Mouse (Mus musculus) lung, embryonic 16.5 days (tissue): Measurements from ENCODE around the gene H2-Eb2. TPM values are rescaled to one million over a fixed set of nuclear protein-coding genes. Genes with fewer than 3 reads are reported as not detected.

ENCODE experiments used
- ATAC-seq: fragments of 200-750 bp; cut with Nextera tagmentation; 2 replicates; pipeline ENCODE4 v1.8.0; 2017; ENCODE audit warnings: low read depth, mild to moderate bottlenecking, moderate library complexity
- H3K27ac ChIP-seq: fragments of 300-500 bp; sonication (generic); 2 replicates; pipeline ENCODE4 v1.5.1; 2014; ENCODE audit warnings: mild to moderate bottlenecking, control low read depth, low read length
- H3K27me3 ChIP-seq: fragments of 300-500 bp; sonication (generic); 2 replicates; pipeline ENCODE4 v1.6.1; 2014; ENCODE audit warnings: low read depth, low read length, mixed read lengths; ENCODE audit not compliant: control insufficient read depth, insufficient read depth
- H3K36me3 ChIP-seq: fragments of 300-500 bp; sonication (generic); 2 replicates; pipeline ENCODE4 v1.6.1; 2014; ENCODE audit warnings: low read length; ENCODE audit not compliant: control insufficient read depth, insufficient read depth
- H3K4me1 ChIP-seq: fragments of 300-500 bp; sonication (generic); replicated peaks from 2 replicates; pipeline ENCODE4 v1.6.1; 2014; ENCODE audit warnings: low read length, mixed read lengths; ENCODE audit not compliant: control insufficient read depth, insufficient read depth
- H3K4me2 ChIP-seq: fragments of 300-500 bp; sonication (generic); 2 replicates; pipeline ENCODE4 v1.6.1; 2014; ENCODE audit warnings: low read depth, low read length, control low read depth
- H3K4me3 ChIP-seq: fragments of 300-500 bp; sonication (generic); 2 replicates; pipeline ENCODE4 v1.5.1; 2014; ENCODE audit warnings: mild to moderate bottlenecking, low read length, control low read depth
- H3K9ac ChIP-seq: fragments of 300-500 bp; sonication (generic); 2 replicates; pipeline ENCODE4 v1.6.1; 2014; ENCODE audit warnings: low read length, control low read depth
- H3K9me3 ChIP-seq: fragments of 300-500 bp; sonication (generic); 2 replicates; pipeline ENCODE4 v1.6.1; 2016; ENCODE audit warnings: low read length; ENCODE audit not compliant: control insufficient read depth
- WGBS: fragments of 180-500 bp; shearing (Covaris S2); extraction: QIAGEN DNeasy Blood & Tissue Kit; methylation state at CpG from one replicate; pipeline ENCODE4 v1.1.7; 2014; 5-methylcytosine and 5-hydroxymethylcytosine counted together
- polyA plus RNA-seq: library from polyadenylated mRNA; unstranded; fragments of >200 nt; fragmentation: Nextera tagmentation; extraction: Ambion mirVana; gene quantifications from 2 replicates; pipeline ENCODE4 v1.2.1, GENCODE M21; 2015

The H2-Eb2 gene
- polyA plus RNA-seq, 1 experiment from 2014 or later = 0.04 TPM

GRCm38 (mm10) chr17:34340619-34341402 is 15.3 kb downstream of the H2-Eb2 start:
- no peak overlapping the region for H3K27ac ChIP-seq
- 57% methylated on average over 3 of the region's 3 CpGs for WGBS
- no peak overlapping the region for H3K4me2 ChIP-seq
- no peaks in the 10 kb centered on the region for H3K36me3 ChIP-seq
- no peaks in the 10 kb centered on the region for H3K27me3 ChIP-seq
- ATAC-seq = no peak
- H3K9me3 ChIP-seq = no peaks in the 10 kb centered on the region
- H3K4me3 ChIP-seq = no peak overlapping the region
- H3K9ac ChIP-seq = no peak overlapping the region
- no peaks in the 10 kb centered on the region for H3K4me1 ChIP-seq

GRCm38 (mm10) chr17:34344882-34345281 is 19.4 kb downstream of the H2-Eb2 start:
- H3K27ac ChIP-seq = no peak overlapping the region
- H3K9ac ChIP-seq = no peak overlapping the region
- no peaks in the 10 kb centered on the region for H3K9me3 ChIP-seq
- no peaks in the 10 kb centered on the region for H3K4me1 ChIP-seq
- H3K27me3 ChIP-seq = no peaks in the 10 kb centered on the region
- no peaks in the 10 kb centered on the region for H3K36me3 ChIP-seq
- H3K4me2 ChIP-seq = no peak overlapping the region
- ATAC-seq = no peak
- no peak overlapping the region for H3K4me3 ChIP-seq
- 78% methylated on average over 4 of the region's 4 CpGs for WGBS

GRCm38 (mm10) chr17:34345486-34345885 is 20.0 kb downstream of the H2-Eb2 start:
- Histone ChIP-seq H3K4me2 (no peak overlapping the region), H3K4me3 (no peak overlapping the region), H3K27me3 (no peaks in the 10 kb centered on the region), H3K27ac (no peak overlapping the region), H3K4me1 (no peaks in the 10 kb centered on the region), H3K36me3 (no peaks in the 10 kb centered on the region), H3K9me3 (no peaks in the 10 kb centered on the region), H3K9ac (no peak overlapping the region)
- 83% methylated on average over 7 of the region's 7 CpGs for WGBS
- ATAC-seq = no peak

- 53% methylated on average over 3 of the region's 3 CpGs for WGBS
- Histone ChIP-seq H3K4me1 (no peaks in the 10 kb centered on the region), H3K27me3 (no peaks in the 10 kb centered on the region), H3K9ac (no peak overlapping the region), H3K4me3 (no peak overlapping the region), H3K4me2 (no peak overlapping the region), H3K36me3 (no peaks in the 10 kb centered on the region), H3K27ac (no peak overlapping the region), H3K9me3 (no peaks in the 10 kb centered on the region)
- no peak for ATAC-seq
Measured at GRCm38 (mm10) chr17:34346041-34346440, 20.6 kb downstream of the H2-Eb2 start.

GRCm38 (mm10) chr17:34347606-34348308 is 22.3 kb downstream of the H2-Eb2 start:
- no peak overlapping the region for H3K4me3 ChIP-seq
- H3K9ac ChIP-seq = no peak overlapping the region
- no peak for ATAC-seq
- no peaks in the 10 kb centered on the region for H3K9me3 ChIP-seq
- WGBS = 59% methylated on average over 6 of the region's 6 CpGs
- H3K4me1 ChIP-seq = no peaks in the 10 kb centered on the region
- H3K27me3 ChIP-seq = no peaks in the 10 kb centered on the region
- H3K4me2 ChIP-seq = no peak overlapping the region
- no peaks in the 10 kb centered on the region for H3K36me3 ChIP-seq
- H3K27ac ChIP-seq = no peak overlapping the region

- no peak overlapping the region for H3K4me3 ChIP-seq
- H3K4me2 ChIP-seq = no peak overlapping the region
- no peaks in the 10 kb centered on the region for H3K9me3 ChIP-seq
- WGBS = 6% methylated on average over 4 of the region's 4 CpGs
- no peaks in the 10 kb centered on the region for H3K27me3 ChIP-seq
- no peak for ATAC-seq
- no peaks in the 10 kb centered on the region for H3K4me1 ChIP-seq
- H3K9ac ChIP-seq = no peak overlapping the region
- no peak overlapping the region for H3K27ac ChIP-seq
- no peaks in the 10 kb centered on the region for H3K36me3 ChIP-seq
Measured at GRCm38 (mm10) chr17:34349429-34349828, 24.0 kb downstream of the H2-Eb2 start.

- ATAC-seq = no peak
- Histone ChIP-seq H3K27me3 (no peaks in the 10 kb centered on the region), H3K4me2 (no peak within 1 kb of the TSS), H3K4me3 (no peak within 1 kb of the TSS), H3K27ac (no peak within 1 kb of the TSS), H3K4me1 (no peaks in the 10 kb centered on the region), H3K36me3 (no peaks in the 10 kb centered on the region), H3K9me3 (no peaks in the 10 kb centered on the region), H3K9ac (no peak within 1 kb of the TSS)
- WGBS = 84% methylated on average over 5 of the region's 5 CpGs
Measured at GRCm38 (mm10) chr17:34354539-34354938, 29.1 kb downstream of the H2-Eb2 start, which contains the start of gene Btnl2. Btnl2 (plus strand) TSS chr17:34354822.

- H3K27ac ChIP-seq = no peak overlapping the region
- no peak for ATAC-seq
- 65% methylated on average over 1 of the region's 1 CpGs for WGBS
- no peak overlapping the region for H3K4me3 ChIP-seq
- H3K4me2 ChIP-seq = no peak overlapping the region
- H3K9me3 ChIP-seq = no peaks in the 10 kb centered on the region
- no peaks in the 10 kb centered on the region for H3K4me1 ChIP-seq
- H3K9ac ChIP-seq = no peak overlapping the region
- no peaks in the 10 kb centered on the region for H3K36me3 ChIP-seq
- no peaks in the 10 kb centered on the region for H3K27me3 ChIP-seq
Measured at GRCm38 (mm10) chr17:34354940-34355339, 29.5 kb downstream of the H2-Eb2 start.

GRCm38 (mm10) chr17:34362954-34363546 is 37.6 kb downstream of the H2-Eb2 start:
- Histone ChIP-seq H3K9ac (no peak overlapping the region), H3K27me3 (no peaks in the 10 kb centered on the region), H3K4me1 (no peaks in the 10 kb centered on the region), H3K4me3 (no peak overlapping the region), H3K36me3 (no peaks in the 10 kb centered on the region), H3K4me2 (no peak overlapping the region), H3K9me3 (no peaks in the 10 kb centered on the region), H3K27ac (no peak overlapping the region)
- WGBS = 76% methylated on average over 15 of the region's 15 CpGs
- no peak for ATAC-seq
